Mouse (Mus musculus) cortical plate, adult 2 months (tissue): Measurements from ENCODE around the gene Gdf11.

Experiments
- CTCF ChIP-seq: fragments of 200-500 bp; IDR thresholded peaks from 2 replicates; pipeline ENCODE4 v1.5.1; 2011; ENCODE audit warnings: mild to moderate bottlenecking, control low read depth, low read length; ENCODE audit not compliant: insufficient read depth; ENCODE audit errors: extremely low read depth
- POLR2A ChIP-seq: fragments of 200-500 bp; IDR thresholded peaks from 2 replicates; pipeline ENCODE4 v1.6.1; 2011; ENCODE audit warnings: mild to moderate bottlenecking, low read length, control low read depth; ENCODE audit not compliant: insufficient read depth; ENCODE audit errors: extremely low read depth

DNA sequence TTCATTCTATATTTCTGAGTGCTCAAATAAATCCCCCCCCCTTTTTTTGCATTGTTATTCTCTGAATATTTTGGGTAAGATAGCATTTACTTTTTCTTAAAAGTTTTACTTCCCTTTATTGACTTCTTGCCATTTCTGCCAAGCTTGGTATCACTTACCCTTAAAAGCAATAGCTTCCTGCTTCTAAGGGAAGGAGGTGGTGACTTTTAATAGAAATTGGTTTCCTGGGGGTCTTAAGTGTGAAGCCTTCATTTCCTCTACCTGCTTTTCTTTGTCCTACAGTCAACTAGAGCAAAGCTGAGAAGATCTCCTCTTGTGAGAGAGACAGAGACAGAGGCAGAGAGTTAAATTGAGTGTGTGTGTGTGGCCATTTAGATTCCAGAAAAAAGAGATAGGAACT is 30.3 kb downstream of the Gdf11 start:
- TF ChIP-seq POLR2A (no peak), CTCF (no peak)
